Mouse (Mus musculus) macrophage (primary cell): ENCODE results near the gene Ugt2b37. TPM values are rescaled to one million over a fixed set of nuclear protein-coding genes. Genes with fewer than 3 reads are reported as not detected.
"Not testable (repeated sequence)": the region's sequence is repeated elsewhere in the genome, so short reads cannot be mapped to it uniquely, and the experiment has no call there.

Experiments
- H3K27ac ChIP-seq: fragments of 350-480 bp; formaldehyde crosslinking; 2 replicates; pipeline ENCODE4 v1.9.0; 2021
- H3K36me3 ChIP-seq: fragments of 350-480 bp; formaldehyde crosslinking; 2 replicates; pipeline ENCODE4 v1.9.0; 2021; ENCODE audit errors: inconsistent target
- H3K4me3 ChIP-seq: fragments of 350-480 bp; formaldehyde crosslinking; 2 replicates; pipeline ENCODE4 v1.9.0; 2021; ENCODE audit errors: inconsistent target
- H3K79me2 ChIP-seq: fragments of 350-480 bp; formaldehyde crosslinking; 2 replicates; pipeline ENCODE4 v1.9.0; 2021; ENCODE audit errors: inconsistent target
- WGBS: methylation state at CpG from one replicate; pipeline ENCODE4 v1.1.7; 2026; ENCODE audit warnings: inconsistent platforms; ENCODE audit not compliant: missing documents; 5-methylcytosine and 5-hydroxymethylcytosine counted together
- polyA plus RNA-seq: library from polyadenylated mRNA; stranded (reverse); fragments of 250-400 nt; gene quantifications from 3 replicates; pipeline ENCODE4 v1.2.4, GENCODE M21; 2018; ENCODE audit warnings: inconsistent platforms
- total RNA-seq, 78 experiments: library from RNA; depleted of rRNA; stranded (reverse); fragments of 250-400 nt; gene quantifications; 1 replicate in 9 of 78; 2 replicates in 24 of 78; 3 replicates in 43 of 78; 4 replicates in 2 of 78; pipeline ENCODE4 v1.2.4; 2018; ENCODE audit warnings: inconsistent platforms in 56 of 78

Gene Ugt2b37
- not detected for total RNA-seq (2018; cell fraction: chromatin; rRNA removed)
- not detected for total RNA-seq (2018; cell fraction: cytosol; rRNA removed)
- total RNA-seq (2018; cell fraction: nucleus; rRNA removed), result not detected
- not detected in 3 replicates for polyA plus RNA-seq

DNA sequence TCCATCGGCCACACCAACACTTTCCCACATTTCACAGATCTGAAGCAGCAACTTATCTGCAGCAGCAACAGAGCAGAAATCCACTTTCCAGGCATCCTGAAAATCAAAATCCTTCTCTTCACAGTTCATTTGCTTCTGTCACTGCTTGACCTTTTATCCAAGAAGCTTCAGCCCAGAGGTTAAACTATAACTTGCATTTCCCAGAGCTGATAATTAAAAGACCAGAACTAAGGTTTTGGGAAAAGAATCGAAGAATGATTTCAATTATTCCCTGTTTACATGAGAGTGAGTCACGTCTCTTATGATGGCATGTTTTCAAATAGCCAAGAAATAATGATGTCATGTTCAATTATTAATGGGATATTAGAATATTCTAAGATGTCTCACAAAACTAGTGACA is at the start of gene Ugt2b37:
TSS of gene Ugt2b37 (minus strand) at position 129 of the 400 bp plus-strand sequence.
- 48% methylated on average over 2 of the region's 3 CpGs for WGBS
- not testable (repeated sequence) for H3K27ac ChIP-seq, H3K79me2 ChIP-seq, H3K36me3 ChIP-seq, H3K4me3 ChIP-seq

DNA sequence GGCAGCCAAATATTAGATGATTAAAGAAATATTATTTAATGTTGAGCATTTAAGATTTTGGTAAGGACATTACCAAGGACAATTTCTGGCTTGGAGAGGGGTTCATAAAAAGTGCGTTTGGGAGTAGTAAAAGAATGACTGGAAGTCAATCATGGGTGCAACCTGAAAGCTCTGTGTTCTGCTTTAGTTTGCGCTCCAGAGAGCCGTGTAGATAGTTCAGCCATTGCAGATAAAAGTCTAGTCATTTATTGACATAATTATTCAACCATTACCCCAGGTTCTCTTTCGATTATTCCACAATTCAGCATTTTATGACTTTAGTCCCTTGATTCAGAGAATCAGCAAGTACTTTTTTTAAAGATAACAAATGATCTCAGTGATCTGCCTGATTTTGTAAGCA is 31.6 kb upstream of the Ugt2b37 start:
- H3K36me3 ChIP-seq, H3K4me3 ChIP-seq, H3K27ac ChIP-seq, H3K79me2 ChIP-seq: not testable (repeated sequence)
- 90% methylated on average over 4 of the region's 4 CpGs for WGBS

DNA sequence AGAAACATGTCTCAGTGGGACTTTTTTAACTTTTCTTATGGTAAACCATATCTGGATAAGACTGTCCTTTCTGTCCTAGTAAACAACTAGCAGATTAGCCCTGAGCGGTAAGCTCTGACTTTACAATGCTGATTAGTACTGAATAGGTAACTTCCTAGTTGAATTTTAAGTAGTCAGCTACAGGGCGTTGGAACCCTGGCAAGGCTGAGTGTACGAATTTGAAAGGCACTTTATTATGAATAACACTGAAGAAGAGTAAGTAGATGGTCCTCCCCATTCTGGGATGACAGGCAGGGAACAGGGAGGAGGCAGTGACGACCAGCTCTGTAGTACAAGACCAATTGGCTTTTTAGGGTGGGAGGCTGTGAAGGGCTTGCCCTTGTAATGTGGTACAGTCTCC is 21.4 kb upstream of the Ugt2b37 start:
- H3K36me3 ChIP-seq, H3K79me2 ChIP-seq, H3K4me3 ChIP-seq, H3K27ac ChIP-seq: not testable (repeated sequence)
- WGBS, result 91% methylated on average over 4 of the region's 4 CpGs

- 86% methylated on average over 6 of the region's 6 CpGs for WGBS
- Histone ChIP-seq H3K79me2 (no peaks in the 10 kb centered on the region), H3K4me3 (no peak overlapping the region), H3K27ac (no peak overlapping the region), H3K36me3 (no peaks in the 10 kb centered on the region)
These were observed 21.0 kb upstream of the Ugt2b37 start for GRCm38 (mm10) chr5:87275581-87275980.

GRCm38 (mm10) chr5:87255831-87256230 is 1.2 kb upstream of the Ugt2b37 start:
- Histone ChIP-seq H3K36me3 (no peaks in the 10 kb centered on the region), H3K79me2 (no peaks in the 10 kb centered on the region), H3K27ac (no peak overlapping the region), H3K4me3 (no peak overlapping the region)
- 52% methylated on average over 3 of the region's 3 CpGs for WGBS

DNA sequence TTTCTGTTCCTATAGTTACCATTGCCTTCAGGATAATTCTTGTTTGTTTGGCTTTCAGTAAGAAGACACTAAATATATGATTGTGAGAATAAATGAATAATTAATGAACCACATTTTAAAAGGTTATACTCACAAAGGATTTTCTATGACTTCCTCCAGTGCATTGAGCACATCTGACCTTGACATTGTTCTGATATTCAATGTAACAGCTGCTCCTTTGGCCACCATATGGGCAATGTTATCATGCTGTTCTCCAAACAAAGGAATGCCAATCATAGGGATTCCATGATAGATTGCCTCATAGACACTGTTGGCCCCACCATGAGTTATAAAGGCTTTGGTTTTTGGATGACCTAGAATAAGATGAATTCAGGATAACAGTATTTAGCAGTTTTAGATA is 12.5 kb downstream of the Ugt2b37 start:
- H3K27ac ChIP-seq, H3K4me3 ChIP-seq, H3K79me2 ChIP-seq, H3K36me3 ChIP-seq: not testable (repeated sequence)

- not testable (repeated sequence) for H3K4me3 ChIP-seq, H3K36me3 ChIP-seq
- WGBS, result 60% methylated on average over 2 of the region's 2 CpGs
These were observed 58.2 kb downstream of the Ugt2b37 start for GRCm38 (mm10) chr5:87196430-87196829.

More at GRCm38 (mm10) chr5:87196430-87196829, 58.2 kb downstream of the Ugt2b37 start:
- H3K79me2 ChIP-seq, H3K27ac ChIP-seq: not testable (repeated sequence)

Other genes starting within 250 kb of the Ugt2b37 start
- gene Ugt2b36, start 162.2 kb downstream of the Ugt2b37 start, polyA plus RNA-seq, result not detected in 3 replicates
- gene Ugt2b5, start 114.5 kb downstream of the Ugt2b37 start, polyA plus RNA-seq, result not detected in 3 replicates
- gene Ugt2a3, start 82.4 kb upstream of the Ugt2b37 start, polyA plus RNA-seq, result not detected in 3 replicates
- not detected in 3 replicates for gene Ugt2b38, start 169.4 kb upstream of the Ugt2b37 start, polyA plus RNA-seq
- gene Ugt2a2, start 227.5 kb upstream of the Ugt2b37 start, polyA plus RNA-seq, result not detected in 3 replicates
- not detected in 3 replicates for gene Gm43638, start 232.0 kb upstream of the Ugt2b37 start, polyA plus RNA-seq
- not detected in 3 replicates for gene Ugt2a1, start 236.1 kb upstream of the Ugt2b37 start, polyA plus RNA-seq